Mouse (Mus musculus): ENCODE measurements around the gene Prrg1. TPM values are rescaled to one million over a fixed set of nuclear protein-coding genes. Genes with fewer than 3 reads are reported as not detected.

The Prrg1 gene
- 5.3 and 6.9 TPM in 2 replicates for polyA plus RNA-seq (2015; fragmentation: Nextera tagmentation; extraction: Ambion mirVana)

GRCm38 (mm10) chrX:78583202-78584004, at the start of gene Prrg1:
Gene Prrg1 (minus strand): TSS chrX:78583896.

Other genes starting within 250 kb of the Prrg1 start
- not detected in 2 replicates for gene 4930480E11Rik, start 214.3 kb downstream of the Prrg1 start, polyA plus RNA-seq (2015; fragmentation: Nextera tagmentation; extraction: Ambion mirVana)
- not detected in 2 replicates for gene Fam47c, start 153.9 kb upstream of the Prrg1 start, polyA plus RNA-seq (2015; fragmentation: Nextera tagmentation; extraction: Ambion mirVana)

Data from adrenal gland, postnatal 0 days (tissue).